Mouse (Mus musculus) liver, adult 2 months (tissue): ENCODE measurements around the gene Exosc9.

Experiments used
- CTCF ChIP-seq: fragments of 200-500 bp; IDR thresholded peaks from 2 replicates; pipeline ENCODE4 v1.5.1; 2011; ENCODE audit warnings: low read depth, low read length, control low read depth
- POLR2A ChIP-seq: fragments of 200-500 bp; IDR thresholded peaks from 2 replicates; pipeline ENCODE4 v1.6.1; 2011; ENCODE audit warnings: low read length, control low read depth; ENCODE audit not compliant: insufficient read depth; ENCODE audit errors: extremely low read depth

GRCm38 (mm10) chr3:36598811-36599210, 46.4 kb downstream of the Exosc9 start:
- TF ChIP-seq CTCF = no peak
- TF ChIP-seq POLR2A = no peak
